Mouse (Mus musculus) liver, adult 2 months (tissue): ENCODE measurements around the gene Lad1.

Experiments
- CTCF ChIP-seq: fragments of 200-500 bp; IDR thresholded peaks from 2 replicates; pipeline ENCODE4 v1.5.1; 2011; ENCODE audit warnings: low read depth, low read length, control low read depth
- POLR2A ChIP-seq: fragments of 200-500 bp; IDR thresholded peaks from 2 replicates; pipeline ENCODE4 v1.6.1; 2011; ENCODE audit warnings: low read length, control low read depth; ENCODE audit not compliant: insufficient read depth; ENCODE audit errors: extremely low read depth

DNA sequence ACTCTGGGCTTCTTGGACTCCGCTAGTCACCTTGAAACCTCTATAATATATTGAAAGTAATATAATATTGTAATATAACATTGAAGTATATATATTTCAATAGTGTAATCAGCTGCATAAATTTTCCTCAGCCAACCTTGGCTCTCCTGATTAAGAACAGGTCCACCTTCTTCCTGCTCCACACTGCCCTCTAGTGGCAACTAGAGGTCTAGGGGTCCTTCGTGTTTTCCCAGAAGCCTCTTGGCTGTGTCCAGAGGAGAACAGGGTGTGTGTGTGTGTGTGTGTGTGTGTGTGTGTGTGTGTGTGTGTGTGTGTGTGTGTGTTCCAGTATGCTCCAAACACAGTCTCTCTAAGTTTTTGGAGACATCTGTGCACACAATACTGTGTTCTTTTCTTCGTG, 30.6 kb upstream of the Lad1 start:
- TF ChIP-seq CTCF (peak; percentile 66; the same call in 1 of the 2 replicates), POLR2A (no peak)
